Mouse (Mus musculus) ES-CJ7 (cell line): ENCODE data around the gene Pafah1b1.

ENCODE experiments used
- DNase-seq: peaks from one replicate; pipeline ENCODE4 v3.0.0; 2011; ENCODE audit warnings: low read depth, low spot score

The Pafah1b1 gene

DNA sequence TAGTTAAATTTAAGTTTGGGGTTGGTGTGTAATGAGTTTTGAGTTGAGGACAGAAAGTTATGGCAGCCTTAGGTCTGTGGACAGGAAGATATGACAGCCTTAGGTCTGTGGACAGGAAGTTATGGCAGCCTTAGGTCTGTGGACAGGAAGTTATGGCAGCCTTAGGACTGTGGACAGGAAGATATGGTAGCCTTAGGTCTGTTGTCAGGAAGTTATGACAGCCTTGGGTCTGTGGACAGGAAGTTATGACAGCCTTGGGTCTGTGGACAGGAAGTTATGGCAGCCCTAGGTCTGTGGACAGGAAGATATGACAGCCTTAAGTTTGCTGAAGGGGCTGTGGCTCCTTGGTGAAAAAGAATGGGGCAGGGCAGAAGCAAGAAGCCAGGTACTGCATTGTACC is 99.1 kb downstream of the Pafah1b1 start:
- DNase-seq, result no peak
